Mouse (Mus musculus) spleen, adult 2 months (tissue): ENCODE results near the gene Mtap.

Experiments
- CTCF ChIP-seq: fragments of 200-500 bp; IDR thresholded peaks from 2 replicates; pipeline ENCODE4 v1.5.1; 2011; ENCODE audit warnings: mild to moderate bottlenecking, inconsistent platforms; ENCODE audit not compliant: insufficient read depth, insufficient read length, insufficient replicate concordance; ENCODE audit errors: extremely low read depth
- POLR2A ChIP-seq: fragments of 200-500 bp; IDR thresholded peaks from 2 replicates; pipeline ENCODE4 v1.6.1; 2011; ENCODE audit warnings: low read depth, low read length, inconsistent platforms

GRCm38 (mm10) chr4:89172873-89173605 is 36.1 kb downstream of the Mtap start:
- no peak for TF ChIP-seq CTCF
- no peak for TF ChIP-seq POLR2A
